Mouse (Mus musculus) retina, embryonic 14.5 days (tissue): ENCODE data around the gene Myt1l.

ENCODE experiments used
- DNase-seq: peaks from one replicate; pipeline ENCODE4 v3.0.0-alpha.2; 2015; ENCODE audit warnings: low spot score

The Myt1l gene

DNA sequence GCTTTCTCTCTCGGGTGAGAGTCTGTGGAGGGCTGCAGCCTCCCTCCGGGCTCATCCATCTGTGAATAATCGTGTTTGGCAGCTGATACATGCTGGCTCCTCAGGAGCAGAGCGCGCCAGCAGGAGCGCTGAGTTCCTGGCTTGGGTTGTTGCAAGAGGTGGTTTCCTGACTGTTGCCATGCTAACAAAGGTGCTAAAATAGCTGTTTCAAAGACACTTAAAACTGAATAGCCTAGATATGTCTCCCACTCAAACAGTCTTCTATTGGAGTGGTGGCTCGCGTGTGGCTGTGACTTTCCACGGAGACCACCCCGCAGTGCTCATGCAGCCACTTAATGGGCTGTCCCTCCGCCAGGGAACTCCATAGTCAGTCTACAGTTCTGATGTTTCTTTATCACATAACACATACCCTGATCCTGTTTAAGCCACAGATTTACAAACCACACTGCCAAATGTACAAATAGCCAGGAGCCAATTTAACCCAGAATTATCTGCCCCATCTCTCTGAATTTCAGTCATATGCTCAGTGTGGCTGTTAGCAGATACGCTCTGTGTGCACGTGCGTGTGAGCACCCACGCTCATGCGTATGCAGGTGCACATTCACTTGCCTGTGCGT is 195.6 kb downstream of the Myt1l start:
- peak; percentile 85 for DNase-seq

DNA sequence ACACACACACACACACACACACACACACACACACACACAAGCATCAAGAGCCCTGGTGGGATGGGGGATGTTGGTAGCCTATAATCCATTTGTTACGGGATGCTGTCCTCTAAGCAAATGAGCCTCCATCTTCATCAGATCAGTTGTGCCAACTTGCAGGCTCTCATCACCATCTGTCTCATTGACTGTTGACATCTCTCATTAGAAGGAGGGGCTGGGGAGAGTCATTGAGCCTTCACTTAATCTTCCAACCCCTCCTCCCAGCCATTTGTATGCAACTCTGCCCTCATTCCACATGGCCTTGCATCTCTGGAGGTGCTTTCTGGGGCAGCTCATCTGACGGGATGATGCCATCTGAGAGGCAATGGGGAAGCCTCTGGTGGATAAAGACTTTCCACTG is 200.1 kb downstream of the Myt1l start:
- DNase-seq = peak; percentile 40

DNA sequence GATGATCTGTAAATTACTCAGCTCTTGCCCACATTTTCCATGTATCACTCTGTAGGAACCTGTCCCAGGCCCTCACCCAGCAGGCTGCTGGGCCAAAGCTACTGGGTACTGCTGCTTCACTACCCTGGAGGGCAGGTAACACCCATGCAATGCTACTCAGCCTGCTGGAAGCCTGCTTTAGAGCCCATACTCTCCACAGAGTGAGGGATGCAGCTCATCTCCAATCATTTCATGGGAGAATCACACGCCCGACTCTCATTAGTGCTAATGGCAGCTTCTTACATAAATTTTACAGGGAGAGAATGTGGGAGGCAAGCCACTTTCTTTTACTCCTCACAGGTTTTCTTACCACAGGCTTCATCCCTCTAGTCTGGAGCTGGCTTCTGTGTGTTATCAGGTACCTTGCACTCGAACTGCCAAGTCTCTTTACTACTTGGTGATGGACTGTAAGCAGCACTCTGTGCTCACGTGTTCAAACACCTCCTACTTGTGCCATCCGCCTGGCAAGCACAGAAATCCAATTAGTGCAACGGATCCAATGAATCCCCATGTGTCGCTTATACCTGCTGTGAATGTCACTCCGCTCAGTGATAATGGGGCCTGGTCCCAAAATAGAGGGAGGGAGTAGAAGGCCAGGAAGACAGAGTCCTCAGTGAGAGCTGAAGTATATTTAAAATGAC is 212.3 kb downstream of the Myt1l start:
- DNase-seq = peak; percentile 10

DNA sequence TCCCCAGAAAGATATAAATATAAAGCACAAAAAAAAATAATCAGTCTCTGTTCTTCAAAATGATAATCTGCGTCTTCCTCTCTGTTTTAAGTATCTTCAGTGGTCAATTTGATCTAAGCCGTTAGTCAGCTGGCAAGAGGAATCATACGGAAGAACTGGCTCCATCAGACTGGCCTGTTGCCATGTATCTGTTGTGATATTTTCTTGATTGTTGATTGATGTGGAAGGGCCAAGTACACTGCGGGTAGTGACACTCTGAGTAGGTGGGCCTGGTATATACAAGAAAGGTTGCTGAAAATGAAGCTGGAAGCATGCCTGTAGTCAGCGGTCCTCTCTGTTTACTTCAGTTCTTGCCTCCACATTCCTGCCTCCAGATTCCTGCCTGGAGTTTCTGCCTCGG is 213.0 kb downstream of the Myt1l start:
- DNase-seq = no peak

DNA sequence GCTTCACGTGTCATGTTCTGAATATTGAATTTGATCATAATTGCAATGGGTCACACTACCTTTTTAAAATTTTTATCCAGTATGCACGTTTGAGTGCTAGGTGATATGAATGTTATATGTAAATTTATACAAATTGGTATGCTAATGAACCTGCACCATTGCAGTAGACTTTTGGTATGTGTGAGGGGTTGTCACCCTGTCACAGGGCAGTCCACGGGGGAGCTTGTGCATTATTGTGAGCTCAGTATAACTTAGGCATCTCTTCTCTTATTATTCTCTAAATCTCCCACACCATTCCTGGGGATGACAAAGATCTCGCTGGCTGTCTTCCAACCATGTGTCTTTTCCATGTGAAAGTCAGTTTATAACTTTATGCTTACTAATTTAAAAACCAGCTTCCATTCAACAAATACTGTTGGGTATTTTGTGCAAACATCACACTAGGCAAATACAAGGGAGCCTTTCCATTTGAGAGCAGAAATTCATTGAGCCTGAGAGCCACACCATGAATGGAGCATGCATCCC is 222.5 kb downstream of the Myt1l start:
- no peak for DNase-seq

DNA sequence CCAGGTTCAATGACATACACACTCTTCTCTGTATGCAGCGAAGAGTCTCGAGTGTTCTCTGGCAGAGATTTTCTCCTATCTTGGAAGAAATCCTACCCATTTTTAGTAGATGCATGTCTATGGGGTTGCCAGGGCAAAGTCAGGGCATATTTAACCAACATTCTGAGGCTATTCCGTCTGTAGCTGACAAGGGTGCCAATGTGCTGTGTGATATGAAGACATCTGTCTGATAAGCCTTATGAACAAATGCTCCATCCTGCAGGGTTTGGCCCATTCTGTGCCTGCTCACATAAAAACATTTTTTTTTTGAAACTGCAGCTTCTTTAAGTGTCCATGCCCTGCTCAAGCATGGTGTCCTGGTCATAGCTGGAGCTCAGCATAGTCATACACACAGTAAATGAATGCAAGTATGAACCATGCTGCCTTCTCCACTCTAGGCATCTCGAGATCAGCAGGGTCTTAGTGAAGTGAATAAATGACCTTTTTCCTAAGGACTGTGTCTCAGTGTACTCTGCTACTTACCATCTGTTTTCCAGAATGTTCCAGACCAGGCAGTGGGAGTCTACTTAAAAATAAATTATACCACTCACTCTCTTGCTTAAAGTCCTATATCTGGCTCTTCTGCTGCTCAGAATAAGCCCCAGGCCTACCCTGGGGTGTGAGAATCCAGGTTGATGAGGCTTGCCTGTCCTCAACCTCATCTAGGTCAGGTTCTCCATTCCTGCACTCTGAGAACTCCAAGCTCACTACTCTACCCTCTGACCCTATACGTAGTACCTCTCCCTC is 227.1 kb downstream of the Myt1l start:
- DNase-seq = no peak

DNA sequence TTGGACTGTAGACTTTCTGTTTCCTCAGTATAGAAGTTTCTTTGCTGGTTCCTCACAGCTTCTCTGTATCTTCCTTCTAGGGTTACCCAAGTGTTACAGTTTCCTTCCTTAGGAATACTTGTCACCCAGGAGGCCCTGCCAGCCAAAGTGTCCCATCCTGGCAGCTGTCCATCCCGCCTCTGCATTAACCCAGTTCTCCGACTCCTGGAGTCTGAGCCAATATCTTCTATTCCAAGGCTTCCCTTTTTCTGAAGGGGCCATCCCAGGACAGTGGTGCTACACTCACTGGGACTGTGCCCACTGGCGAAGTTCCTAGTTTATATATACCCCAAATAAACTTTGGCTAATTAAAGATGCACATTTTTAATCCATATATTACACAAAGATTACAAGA is 227.7 kb downstream of the Myt1l start:
- DNase-seq = no peak

DNA sequence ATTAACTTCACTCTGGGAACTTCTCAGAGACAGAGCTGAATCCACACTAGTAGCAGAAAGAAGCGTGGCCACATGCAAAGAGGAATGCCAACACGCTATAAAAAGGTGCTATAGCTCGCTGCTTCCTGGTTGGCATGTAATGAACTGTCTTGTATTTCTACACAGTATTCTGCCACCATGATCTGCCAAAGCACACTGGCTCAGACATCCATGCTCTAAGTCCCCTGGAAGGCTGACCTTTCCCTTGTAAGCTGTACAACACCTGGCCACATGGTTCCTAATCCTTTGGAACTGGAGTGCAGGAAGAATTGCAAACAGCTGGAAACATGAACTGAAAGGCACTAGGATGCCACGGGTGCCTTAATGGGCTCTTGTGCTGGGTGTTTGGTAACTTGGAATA is 232.4 kb downstream of the Myt1l start:
- no peak for DNase-seq

DNA sequence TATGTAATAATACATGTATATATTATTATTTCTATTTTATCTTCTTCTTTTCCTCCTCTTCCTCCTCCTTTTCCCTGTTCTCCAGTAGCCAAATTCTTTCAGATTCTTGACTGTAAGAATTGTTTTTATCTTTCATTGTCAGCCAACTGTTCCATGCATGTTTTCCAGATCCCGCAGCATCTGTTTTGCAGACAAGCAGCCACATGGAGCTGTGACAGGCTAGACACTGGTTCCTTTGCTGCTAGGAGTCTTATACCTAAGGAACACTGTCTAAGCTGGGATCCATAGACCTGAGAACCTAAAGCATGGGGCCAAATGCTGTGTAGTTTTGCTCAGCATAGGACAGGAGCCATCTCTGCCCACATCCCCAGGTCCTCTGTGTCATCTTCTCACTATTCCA is 238.0 kb downstream of the Myt1l start:
- DNase-seq = no peak

DNA sequence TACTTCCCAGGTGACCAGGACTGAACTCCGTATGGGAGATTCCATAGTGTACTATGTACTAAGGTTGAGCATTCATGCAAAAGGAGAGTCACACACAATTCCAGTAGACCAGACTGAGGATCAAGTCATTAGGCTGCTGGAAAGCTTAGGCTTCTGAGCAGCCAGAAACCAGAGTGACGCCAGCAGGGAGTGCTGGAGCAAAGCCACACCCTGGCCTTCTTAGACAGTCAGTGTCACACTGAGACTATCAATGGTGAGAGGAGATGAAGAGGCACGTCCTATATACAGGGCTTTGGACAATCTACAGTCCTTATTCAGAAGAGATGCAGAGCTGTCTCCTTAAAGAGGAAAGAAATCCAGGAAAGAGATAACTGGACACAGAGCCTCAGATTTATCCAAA is 243.6 kb downstream of the Myt1l start:
- DNase-seq = no peak

DNA sequence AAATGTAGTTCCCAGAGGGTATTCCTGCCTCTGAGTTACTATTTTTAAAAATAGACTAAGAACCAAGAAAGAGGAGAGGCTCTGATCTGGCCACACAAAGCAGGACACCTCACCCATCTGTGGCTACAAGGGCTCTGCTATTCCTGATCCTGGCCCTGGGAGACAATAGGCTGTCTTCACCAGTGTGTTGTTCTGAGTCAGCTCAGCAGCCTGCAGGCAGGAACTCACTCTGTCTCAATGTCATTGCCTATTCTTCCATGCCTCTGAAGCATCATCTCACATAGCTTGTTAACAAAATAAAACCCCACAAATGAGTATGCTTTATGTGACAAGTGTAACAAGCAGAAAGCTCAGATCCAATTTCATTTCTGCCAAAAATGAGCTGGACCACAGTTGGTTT is 244.2 kb downstream of the Myt1l start:
- peak; percentile 24 for DNase-seq

DNA sequence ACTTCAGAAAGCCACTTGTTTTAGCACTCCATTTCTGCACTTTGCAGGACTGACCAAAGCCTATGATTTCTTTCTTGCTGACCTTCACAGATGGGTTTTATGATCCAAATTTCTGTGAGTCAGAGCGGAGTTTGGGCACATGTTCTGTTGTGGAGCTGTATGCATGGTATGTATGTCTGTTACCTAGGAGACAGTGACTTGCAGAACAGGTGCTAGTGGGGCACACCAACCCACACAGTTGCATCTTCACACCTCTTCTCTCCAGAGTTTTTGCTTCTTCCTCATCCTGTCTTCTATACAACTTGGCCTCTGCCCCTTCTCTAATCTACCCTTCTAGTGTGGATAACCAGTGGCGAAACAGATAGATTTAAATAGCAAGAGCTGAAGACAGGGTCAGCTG is 250.7 kb downstream of the Myt1l start:
- DNase-seq = no peak

DNA sequence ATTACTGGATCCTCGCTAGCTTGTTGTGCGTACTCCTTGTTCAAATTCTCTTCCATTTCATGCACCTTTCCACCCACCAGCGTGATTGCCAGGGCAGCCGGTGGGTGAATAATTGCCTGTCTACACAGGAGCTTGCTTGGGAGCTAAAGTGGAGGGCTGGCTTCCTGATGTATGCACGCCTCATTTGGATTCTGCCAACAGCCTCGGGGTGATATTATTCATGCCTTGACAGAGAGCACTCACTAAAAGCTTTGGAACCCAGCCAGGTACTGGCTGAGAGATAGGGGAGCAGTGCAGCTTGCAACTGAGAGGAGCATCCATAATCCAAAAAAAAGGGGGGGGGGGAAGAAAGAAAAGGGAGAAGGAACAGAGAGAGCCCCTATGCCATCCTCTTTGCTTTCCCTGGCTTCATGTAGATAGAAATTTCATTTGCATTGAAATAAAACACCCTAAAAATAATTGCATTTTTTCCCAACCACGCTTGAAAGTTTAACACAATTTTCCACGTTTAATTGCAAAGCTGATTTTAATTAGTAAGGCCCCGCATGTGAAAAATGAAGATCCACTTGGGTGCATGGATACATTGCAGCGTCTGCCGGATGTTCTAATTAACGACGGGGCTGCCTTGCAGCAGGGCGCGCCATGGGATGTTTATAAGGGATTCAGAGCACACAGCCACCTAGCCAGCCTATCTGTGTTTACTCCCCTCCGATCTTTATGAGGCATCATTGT is 261.3 kb downstream of the Myt1l start:
- peak; percentile 64 for DNase-seq

DNA sequence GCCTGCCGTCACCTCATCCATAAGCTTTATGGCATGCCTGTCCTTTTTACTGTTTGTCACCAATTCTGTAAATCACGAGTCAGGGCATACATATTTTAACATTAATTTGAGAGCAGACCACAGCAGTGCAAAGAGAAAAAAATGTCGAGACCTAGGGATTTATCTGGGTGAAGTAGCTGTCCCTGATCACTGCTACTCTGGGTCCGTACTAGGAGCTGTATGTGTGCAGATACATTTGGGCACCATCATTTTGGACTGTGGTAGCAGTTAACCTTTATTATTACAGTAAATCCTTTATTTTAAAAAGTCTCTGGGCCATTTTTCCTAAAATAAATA is 261.8 kb downstream of the Myt1l start:
- DNase-seq = no peak

DNA sequence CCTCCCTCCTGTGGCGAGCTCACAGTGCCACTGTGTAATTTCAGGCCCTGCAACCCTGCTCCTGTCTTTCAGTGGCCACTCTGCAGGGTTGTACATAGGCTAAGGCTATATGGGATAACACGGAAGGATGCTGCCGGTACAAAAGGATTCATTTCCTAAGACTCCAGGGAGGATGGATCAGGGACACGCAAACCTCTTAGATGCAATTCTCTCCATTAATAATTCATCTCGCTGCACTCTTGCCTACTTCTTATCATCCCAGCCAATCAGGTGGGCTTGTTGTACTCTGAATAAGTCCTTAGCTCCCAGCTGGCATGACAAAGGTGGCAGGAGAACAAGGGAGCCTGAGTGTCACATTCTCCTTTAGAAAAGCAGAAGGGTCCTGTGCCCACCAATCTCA is 264.8 kb downstream of the Myt1l start:
- peak; percentile 42 for DNase-seq

DNA sequence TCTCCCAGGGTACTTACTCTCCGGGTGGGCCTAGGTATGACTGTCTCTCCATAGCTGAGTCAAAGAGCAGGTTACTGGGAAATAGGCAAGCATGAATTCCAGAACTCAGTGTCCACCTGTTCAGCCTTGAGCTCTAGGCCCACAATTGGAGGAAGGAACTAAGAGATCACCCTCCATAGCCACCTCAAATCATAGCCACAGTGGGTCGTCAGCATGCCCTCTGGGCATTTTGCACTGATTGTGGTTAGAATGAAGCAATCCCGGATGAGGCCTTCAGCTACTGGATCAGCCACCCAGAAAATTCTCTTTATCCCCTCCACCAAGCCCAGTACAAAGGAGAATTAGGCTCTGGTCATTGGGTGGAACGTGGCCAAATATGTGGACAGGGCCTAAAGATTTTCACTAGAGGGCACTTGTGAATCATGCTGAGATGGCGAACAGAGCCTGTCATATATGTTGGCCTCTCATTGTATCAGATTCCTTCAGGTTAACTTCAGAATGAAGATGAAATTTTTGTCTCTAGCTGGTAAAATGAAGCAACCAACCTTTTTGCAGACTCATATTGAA is 267.0 kb downstream of the Myt1l start:
- peak; percentile 62 for DNase-seq

DNA sequence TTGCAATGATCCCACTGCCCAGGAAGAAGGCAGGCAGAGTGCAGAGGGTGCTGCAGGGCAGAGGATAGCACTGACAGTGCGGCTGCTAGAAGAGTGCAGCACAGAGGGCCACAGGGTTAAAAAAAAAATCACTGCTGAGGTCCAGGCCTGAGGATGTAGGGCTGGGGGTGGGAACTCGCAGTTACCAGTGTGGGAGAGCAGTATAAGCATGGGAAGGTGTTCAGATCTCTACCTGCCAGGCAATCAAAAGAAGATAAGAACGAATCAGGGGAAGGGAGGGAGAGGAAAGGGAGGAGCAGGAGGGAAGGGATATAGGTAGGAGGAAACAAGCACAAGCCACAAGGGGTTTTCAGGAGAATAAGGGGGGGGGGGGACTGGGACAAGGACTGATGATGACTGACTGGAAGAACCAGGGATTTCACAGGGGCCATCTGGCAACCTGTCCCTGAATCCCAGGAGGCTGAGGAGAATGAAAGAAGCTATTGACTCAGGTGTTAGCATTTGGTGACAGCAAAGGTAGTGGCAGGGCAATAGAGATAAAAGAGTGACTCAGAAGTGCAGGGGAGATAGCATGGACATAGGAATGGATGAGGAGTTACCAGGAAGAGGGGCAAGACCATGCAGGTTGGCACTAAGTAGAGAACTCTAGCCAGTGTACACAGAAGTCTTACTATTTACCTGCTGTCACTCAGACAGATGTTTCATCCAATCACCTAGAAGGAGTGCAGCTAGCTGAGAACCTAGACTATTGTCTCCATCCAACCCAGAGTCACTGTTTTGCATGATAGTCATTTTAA is 270.6 kb downstream of the Myt1l start:
- no peak for DNase-seq

DNA sequence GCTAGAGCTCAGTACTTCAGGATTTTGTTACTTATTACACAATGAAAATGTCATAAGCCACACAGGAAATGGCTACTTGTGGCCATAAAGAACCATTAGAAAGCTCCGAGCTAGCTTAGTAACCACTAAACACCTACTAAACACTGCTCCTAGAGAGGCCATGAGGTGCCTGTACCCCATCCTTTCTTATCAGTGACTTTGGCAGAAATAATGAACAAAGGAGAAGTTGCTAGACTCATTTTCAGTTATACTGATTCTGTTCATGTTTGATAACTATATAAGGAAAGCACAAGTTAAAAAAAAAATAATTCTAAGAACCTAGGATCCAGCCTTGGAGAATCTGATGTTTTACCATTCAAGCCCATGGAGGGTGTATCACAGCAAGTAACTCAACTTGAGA is 278.2 kb downstream of the Myt1l start:
- DNase-seq = no peak

DNA sequence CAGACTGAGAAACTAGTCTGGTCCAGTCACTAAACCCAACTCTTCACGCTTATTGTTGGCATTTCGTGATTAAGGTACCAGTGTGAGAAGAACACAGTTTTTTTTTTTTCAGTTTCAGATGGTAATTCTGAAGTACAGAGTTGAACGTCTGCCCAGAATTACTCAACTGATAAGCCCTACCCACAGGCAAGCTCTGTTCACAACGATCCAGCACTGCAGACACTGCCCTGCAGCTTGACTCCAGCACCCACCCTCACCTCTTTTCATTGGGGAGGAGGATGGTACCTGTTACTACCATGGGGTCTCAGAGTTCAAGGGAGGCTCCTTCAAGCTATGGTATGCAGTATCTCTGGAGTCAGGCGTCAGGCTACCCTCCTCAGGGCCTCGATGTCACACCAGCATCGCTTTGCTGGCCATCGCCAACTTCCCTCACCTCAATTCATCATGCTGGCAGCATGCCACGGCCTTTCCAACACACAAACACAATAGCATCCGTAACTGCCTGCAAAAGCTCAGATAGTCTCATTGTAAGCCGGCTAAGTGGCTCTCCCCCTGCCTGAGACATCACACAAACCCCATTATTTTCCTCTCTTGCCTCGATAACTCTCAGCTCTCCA is 281.5 kb downstream of the Myt1l start:
- DNase-seq = no peak

DNA sequence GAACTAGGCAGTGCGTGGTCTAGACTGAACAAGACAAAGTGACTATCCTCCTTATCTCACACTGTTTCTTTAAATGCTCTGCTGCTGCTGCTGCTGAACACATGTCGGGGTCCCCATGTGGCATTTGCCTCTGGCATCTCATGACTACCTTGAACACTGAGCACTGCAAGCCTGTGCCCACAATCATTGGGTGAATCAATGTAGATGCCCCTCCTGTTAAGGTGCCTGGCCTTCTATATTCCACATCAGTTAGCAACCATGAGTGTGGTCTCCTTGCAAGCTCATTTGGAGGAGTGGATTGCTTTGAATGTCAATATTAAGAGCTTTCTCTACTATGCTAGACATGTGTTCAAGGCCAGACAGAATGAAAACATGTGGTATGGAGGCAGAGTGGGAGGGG is 287.3 kb downstream of the Myt1l start:
- DNase-seq = no peak

DNA sequence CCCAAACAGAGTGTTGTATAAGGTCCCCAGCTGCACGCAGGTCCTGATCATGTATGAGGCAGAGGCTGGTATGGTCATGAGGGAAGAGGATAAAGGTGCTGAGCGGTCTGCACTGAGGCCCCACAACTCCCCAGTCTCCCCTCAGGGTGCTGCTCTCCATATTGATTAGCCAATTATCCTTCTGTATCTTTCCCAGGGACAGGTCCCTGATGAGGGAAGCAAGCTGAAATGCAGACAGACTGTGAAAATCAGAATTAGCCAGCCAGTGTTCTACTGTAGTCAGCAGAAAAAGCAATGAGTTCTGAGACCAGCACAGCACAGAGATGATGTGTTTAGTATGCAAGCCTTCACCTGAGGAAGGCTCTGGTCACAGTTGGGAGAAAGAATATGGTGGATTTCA is 287.9 kb downstream of the Myt1l start:
- no peak for DNase-seq
